Mouse (Mus musculus) myocyte (in vitro differentiated cells): ENCODE measurements at regions not wholly inside any gene's neighbourhood (a gene's known extent, or its start where the extent isn't known, plus 50 kb on each side); places are given as distances from the start of the nearest gene placed in this dataset.
A peak's percentile ranks its signal among the peaks of the same experiment; 100 is the strongest.

Source experiments
- E2F4 ChIP-seq: IDR thresholded peaks from one replicate; pipeline ENCODE4 v1.6.1; 2011; ENCODE audit warnings: mild to moderate bottlenecking, control low read depth, moderate library complexity; ENCODE audit not compliant: insufficient read depth
- MYOD1 ChIP-seq, 3 experiments: IDR thresholded peaks; one replicate each; pipeline ENCODE4 v1.6.1; 2011; ENCODE audit warnings: control low read depth in 2 of 3, low read depth in 2 of 3, mild to moderate bottlenecking in 2 of 3, moderate library complexity in 1 of 3; ENCODE audit not compliant: insufficient read length in 2 of 3, control insufficient read depth in 1 of 3
- POLR2A ChIP-seq: IDR thresholded peaks from one replicate; pipeline ENCODE4 v1.6.1; 2011; ENCODE audit warnings: low read depth, mild to moderate bottlenecking, control low read depth, moderate library complexity; ENCODE audit not compliant: insufficient read length
- POLR2AphosphoS2 ChIP-seq: IDR thresholded peaks from one replicate; pipeline ENCODE4 v1.6.1; 2011; ENCODE audit warnings: low read depth, control low read depth; ENCODE audit not compliant: insufficient read length
- USF1 ChIP-seq: IDR thresholded peaks from one replicate; pipeline ENCODE4 v1.6.1; 2011; ENCODE audit warnings: low read depth, mild to moderate bottlenecking, control low read depth, moderate library complexity

DNA sequence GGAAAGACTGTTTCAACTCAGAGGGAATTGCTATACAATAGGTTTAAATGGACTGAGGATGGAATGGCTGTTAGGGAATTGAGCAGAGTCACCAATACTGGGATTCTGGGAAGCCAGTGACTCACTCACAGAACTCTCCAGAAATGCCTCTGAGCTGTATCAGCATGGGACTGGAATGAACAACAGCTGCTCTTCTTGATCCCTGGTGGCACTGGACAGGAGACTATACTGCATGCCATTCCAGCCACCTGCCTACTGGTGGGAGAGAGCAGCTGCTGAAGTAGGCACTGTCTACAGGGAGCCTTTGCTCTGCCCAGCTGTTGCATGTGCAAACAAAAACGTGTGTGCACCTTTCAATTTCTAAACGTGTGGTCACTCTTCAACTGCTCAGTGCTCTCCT is 329.2 kb downstream of the Gadd45g start:
- TF ChIP-seq POLR2A (no peak), POLR2AphosphoS2 (no peak), USF1 (no peak), MYOD1 (IDR thresholded peaks at IDR 0.05; ENCODE audit: control insufficient read depth in 1 of 3, insufficient read length in 2 of 3, low read depth in 2 of 3) (peak; percentile 96 to 100 (median 100)), E2F4 (no peak)
